Mouse (Mus musculus) layer of hippocampus, adult 8-10 months (tissue): ENCODE results near the gene Naaladl1. TPM values are rescaled to one million over a fixed set of nuclear protein-coding genes. Genes with fewer than 3 reads are reported as not detected.

Experiments
- DNase-seq, 2 experiments: peaks; one replicate each; pipeline ENCODE4 v3.0.0; 2022; ENCODE audit warnings: low spot score in 2 of 2
- total RNA-seq, 4 experiments: library from RNA; stranded (reverse); gene quantifications; 2 replicates each; pipeline ENCODE4 v1.2.4; 2022

Naaladl1 gene
- total RNA-seq, 4 experiments from 2014 or later: 0.14 to 0.25 (median 0.17) TPM; not detected in 1

DNA sequence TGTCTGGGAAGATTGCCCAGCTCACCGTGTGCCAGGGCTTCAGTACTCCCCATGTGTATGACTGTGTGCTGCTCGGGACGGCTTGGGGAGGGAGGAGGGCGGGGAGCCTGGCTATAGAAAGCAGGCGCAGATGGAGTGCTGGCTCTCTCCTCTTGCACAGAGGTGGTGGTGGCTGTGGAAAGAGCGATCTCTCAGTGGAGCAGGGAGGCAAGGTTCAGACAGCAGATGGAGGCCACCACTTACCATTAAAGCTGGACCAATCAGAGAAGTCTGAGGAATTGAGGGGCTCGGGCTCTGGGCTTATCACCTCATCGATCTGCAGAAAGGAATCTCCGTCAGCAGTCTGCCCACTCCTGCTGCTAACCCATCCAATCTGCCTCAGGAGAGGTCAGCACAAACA lies 23.4 kb upstream of the Naaladl1 start, which contains the start of gene Gm28374:
TSS of gene Gm28374 (minus strand) at position 101 of the 400 bp plus-strand sequence.
- no peak for DNase-seq

- DNase-seq: peak; percentile 96 to 97
Observed at GRCm38 (mm10) chr19:6084478-6085248, 20.9 kb upstream of the Naaladl1 start, which contains the start of the genes Zfpl1 and Cdca5. Gene Zfpl1 (minus strand): TSS chr19:6084956. Gene Cdca5 (plus strand): TSS chr19:6084983.

GRCm38 (mm10) chr19:6085417-6085879 lies 20.1 kb upstream of the Naaladl1 start:
- DNase-seq: no peak

- no peak for DNase-seq
Observed at GRCm38 (mm10) chr19:6088841-6089240, 16.7 kb upstream of the Naaladl1 start.

DNA sequence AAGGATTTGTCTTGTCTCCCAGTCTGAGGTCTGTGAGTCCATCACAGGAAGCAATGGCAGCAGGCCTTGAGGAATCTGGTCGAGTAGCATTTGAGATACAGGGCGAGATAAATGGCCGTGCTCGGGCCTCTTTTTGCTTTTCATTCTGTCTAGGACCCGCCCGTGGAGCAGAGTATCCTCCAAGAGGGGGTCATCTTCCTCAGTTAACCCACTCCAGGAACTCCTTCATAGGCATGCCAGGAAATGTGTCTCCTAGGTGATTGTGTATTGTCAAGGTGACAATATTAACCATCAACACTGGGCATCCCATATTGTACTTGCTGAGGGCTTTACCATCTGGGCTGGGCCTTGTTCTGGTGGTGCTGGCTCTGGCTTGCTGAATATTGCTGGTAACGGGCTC lies 11.5 kb upstream of the Naaladl1 start, which contains the start of gene AC131692.1:
TSS of gene AC131692.1 (plus strand) at position 301 of the 400 bp plus-strand sequence.
- DNase-seq: no peak

DNA sequence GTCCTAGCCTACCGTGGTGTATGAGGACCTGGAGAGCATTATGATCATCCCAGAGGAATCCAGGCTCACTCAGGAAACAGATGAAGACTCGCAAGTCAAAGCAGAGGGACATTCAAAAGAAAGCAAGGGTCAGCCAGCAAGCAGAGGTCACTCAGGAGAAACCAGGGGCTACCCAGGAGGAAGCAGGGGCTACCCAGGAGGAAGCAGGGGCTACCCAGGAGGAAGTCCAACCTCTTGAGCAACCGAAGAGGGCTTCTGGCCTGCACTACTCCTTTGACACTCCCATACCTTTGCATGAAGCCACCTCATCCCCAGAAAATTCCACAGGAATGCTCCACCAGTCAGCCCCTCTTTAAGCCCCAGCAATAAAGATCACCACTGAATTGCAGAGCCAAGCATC lies 7.7 kb upstream of the Naaladl1 start:
- DNase-seq: no peak

- DNase-seq: no peak
Observed at GRCm38 (mm10) chr19:6101186-6101585, 4.4 kb upstream of the Naaladl1 start.

DNA sequence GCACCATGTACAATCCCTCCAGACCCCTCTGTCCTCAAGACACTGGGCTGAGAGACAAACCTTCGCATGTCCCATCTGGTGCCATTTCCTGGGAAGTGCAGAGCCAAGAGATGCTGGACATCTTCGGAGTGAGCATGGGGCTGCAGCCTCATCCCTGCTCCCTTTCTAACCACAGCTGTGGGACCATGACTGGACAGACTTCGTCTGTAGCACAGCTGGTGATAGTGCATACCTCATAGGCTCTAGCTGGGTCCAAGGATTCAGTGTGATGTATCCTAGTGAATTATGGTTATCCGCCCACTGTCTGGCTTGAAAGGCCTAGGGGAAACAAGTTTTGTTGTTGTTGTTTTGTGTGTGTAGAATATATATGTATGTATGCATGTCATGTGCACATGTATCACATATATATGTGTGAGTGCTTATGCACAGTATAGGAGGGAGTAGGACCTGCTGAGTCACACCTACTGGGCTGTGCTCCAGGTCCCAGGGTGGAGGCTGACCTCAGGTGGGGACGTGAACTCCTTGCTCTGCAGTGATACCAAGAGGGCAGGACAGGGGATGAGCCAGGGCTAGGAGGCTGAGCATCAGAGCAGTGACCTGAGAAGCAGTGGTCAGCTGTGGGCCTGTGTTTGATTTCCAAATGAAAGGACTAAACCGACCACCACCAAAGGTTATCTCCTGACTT lies 3.3 kb upstream of the Naaladl1 start:
- DNase-seq: no peak

DNA sequence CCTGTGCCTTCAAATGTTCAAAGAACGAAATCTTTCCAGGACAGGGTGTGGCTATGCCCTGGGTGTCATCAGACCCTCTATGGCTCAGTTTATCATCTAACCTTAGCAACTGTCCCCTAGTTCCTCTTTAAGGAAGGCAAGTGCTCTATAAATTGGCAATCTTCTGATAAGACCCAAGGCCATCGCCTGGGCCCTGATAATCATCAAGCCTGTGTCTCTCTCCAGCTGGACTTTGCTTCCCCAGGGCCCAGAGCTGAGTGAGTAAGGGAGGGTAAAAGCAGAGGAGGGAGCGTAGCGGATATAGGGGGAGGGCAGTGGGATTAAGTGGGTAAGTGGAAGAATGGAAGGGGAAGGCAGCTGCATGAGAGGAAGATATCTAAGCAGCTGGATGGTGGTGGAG lies 1.1 kb upstream of the Naaladl1 start:
- no peak for DNase-seq

DNA sequence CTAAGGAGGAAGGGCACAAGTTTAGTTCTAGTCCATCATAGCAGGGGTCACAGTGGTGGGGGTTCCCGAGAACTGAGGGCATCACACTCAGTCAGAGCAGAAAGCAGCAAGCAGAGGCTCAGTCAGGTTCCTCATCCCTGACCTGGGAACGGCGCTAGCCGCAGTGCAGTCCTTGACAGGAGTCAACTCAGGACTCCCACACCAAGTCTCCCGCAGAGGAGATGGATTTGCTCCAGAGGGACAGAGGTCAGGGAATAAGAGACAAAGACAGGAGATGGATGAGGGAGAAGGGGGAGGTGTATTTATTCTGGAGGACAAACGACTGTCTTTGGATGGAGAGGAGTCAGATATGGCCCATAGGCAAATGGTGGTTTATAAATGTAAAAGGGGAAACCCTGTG lies 7.5 kb downstream of the Naaladl1 start:
- DNase-seq: no peak

GRCm38 (mm10) chr19:6116113-6116850 lies 10.7 kb downstream of the Naaladl1 start:
- DNase-seq: no peak

GRCm38 (mm10) chr19:6117346-6117985 lies 11.9 kb downstream of the Naaladl1 start:
- no peak for DNase-seq

GRCm38 (mm10) chr19:6117986-6118676 lies 12.5 kb downstream of the Naaladl1 start, which contains the start of gene Sac3d1:
Gene Sac3d1 (minus strand): TSS chr19:6118650.
- peak; percentile 86 to 89 for DNase-seq

GRCm38 (mm10) chr19:6118677-6119185 lies 13.1 kb downstream of the Naaladl1 start:
- DNase-seq: no peak

GRCm38 (mm10) chr19:6121761-6122160 lies 16.2 kb downstream of the Naaladl1 start:
- no peak for DNase-seq

DNA sequence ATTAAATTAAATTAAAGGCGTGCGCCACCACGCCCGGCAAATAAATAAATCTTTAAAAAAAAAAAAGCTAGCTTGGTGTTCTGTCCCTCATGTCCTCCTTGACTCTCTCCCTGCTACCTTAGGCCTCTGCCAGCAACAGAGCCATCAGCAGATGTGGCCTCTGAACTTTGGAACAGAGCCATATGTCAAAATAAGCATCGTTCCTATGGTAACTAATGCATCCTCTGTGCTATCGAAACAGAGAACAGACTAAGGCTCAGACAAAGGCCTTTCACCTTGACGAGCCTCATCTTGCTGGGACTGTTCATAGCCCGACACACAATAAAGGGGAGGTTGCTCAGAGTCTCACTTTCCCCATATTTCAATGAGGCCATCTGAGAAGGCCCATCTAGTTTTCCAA lies 17.7 kb downstream of the Naaladl1 start:
- no peak for DNase-seq

DNA sequence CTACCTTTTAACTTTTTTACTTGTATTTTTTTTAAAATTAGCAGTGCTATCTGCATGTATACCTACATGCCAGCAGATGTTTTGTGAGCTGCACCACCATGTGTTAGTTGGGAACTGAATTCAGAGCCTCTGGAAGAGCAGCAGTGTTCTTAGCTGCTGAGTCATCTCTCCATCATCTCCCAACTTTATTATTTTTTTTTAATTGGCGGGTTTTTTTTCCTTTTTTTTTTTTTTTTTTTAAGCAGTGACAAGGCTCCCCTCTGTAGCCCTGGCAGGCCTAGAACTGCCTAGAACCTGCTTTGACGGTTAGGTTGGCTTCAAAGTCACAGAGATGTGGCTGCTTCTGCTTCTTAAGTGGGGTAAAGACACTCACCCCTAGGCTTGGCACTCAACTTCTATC lies 19.3 kb downstream of the Naaladl1 start:
- no peak for DNase-seq

DNA sequence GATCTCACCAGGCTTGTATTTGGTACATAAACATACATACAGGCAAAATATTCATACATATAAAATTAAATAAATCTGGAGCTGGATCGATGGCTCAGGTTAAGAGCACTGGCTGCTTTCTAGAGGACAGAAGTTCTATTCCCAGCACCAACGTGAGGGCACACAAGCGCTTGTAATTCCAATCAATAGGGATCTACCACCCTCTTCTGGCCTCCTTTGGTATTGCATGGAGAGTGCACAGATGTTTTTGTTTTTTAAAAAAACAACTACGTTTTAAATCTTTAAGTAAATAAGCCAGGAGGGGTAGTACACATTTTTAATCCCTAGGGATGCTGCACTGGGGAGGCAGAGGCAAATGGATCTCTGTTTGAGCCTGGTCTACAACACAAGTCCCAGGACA lies 20.7 kb downstream of the Naaladl1 start:
- no peak for DNase-seq

- no peak for DNase-seq
Observed at GRCm38 (mm10) chr19:6126789-6127580, 21.4 kb downstream of the Naaladl1 start.
